Mouse (Mus musculus): ENCODE results near the gene Ccdc88a. TPM values are rescaled to one million over a fixed set of nuclear protein-coding genes. Genes with fewer than 3 reads are reported as not detected.
"Not testable (repeated sequence)": the region's sequence is repeated elsewhere in the genome, so short reads cannot be mapped to it uniquely, and the experiment has no call there.

Ccdc88a gene
- polyA plus RNA-seq, 1 experiment, result 0.33 TPM

- H3K27me3 ChIP-seq (ENCODE audit: control insufficient read depth), result no peaks in the 10 kb centered on the region
- H3K4me1 ChIP-seq (ENCODE audit: control insufficient read depth), result peaks cover 30% of the 10 kb centered on the region
- no peak for TF ChIP-seq GATA1 (IDR thresholded peaks at IDR 0.05; ENCODE audit: low read length)
- TF ChIP-seq TAL1 (IDR thresholded peaks at IDR 0.05; ENCODE audit: low read length), result no peak
- no peaks in the 10 kb centered on the region for H3K9me3 ChIP-seq (ENCODE audit: control insufficient read depth, low read length)
- no peak overlapping the region for H3K4me3 ChIP-seq (replicated peaks)
- H3K36me3 ChIP-seq (ENCODE audit: control insufficient read depth), result peaks cover 32% of the 10 kb centered on the region
Observed at GRCm38 (mm10) chr11:29509421-29509820, 136.0 kb downstream of the Ccdc88a start.

GRCm38 (mm10) chr11:29512818-29513535 lies 139.5 kb downstream of the Ccdc88a start:
- peaks cover 24% of the 10 kb centered on the region for H3K4me1 ChIP-seq (ENCODE audit: control insufficient read depth)
- no peaks in the 10 kb centered on the region for H3K27me3 ChIP-seq (ENCODE audit: control insufficient read depth)
- no peak for TF ChIP-seq TAL1 (IDR thresholded peaks at IDR 0.05; ENCODE audit: low read length)
- no peak for TF ChIP-seq GATA1 (IDR thresholded peaks at IDR 0.05; ENCODE audit: low read length)
- no peak overlapping the region for H3K4me3 ChIP-seq (replicated peaks)
- peaks cover 27% of the 10 kb centered on the region for H3K36me3 ChIP-seq (ENCODE audit: control insufficient read depth)
- H3K9me3 ChIP-seq (ENCODE audit: control insufficient read depth, low read length), result no peaks in the 10 kb centered on the region

GRCm38 (mm10) chr11:29514325-29514681 lies 140.8 kb downstream of the Ccdc88a start:
- no peak for TF ChIP-seq TAL1 (IDR thresholded peaks at IDR 0.05; ENCODE audit: low read length)
- TF ChIP-seq GATA1 (IDR thresholded peaks at IDR 0.05; ENCODE audit: low read length), result no peak
- Histone ChIP-seq H3K36me3 (ENCODE audit: control insufficient read depth) (peaks cover 27% of the 10 kb centered on the region), H3K27me3 (ENCODE audit: control insufficient read depth) (peaks cover 4% of the 10 kb centered on the region; the same call in 1 of the 2 replicates), H3K4me3 (replicated peaks) (peak overlapping the region; percentile 90), H3K4me1 (ENCODE audit: control insufficient read depth) (peaks cover 24% of the 10 kb centered on the region), H3K9me3 (ENCODE audit: control insufficient read depth, low read length) (no peaks in the 10 kb centered on the region)

DNA sequence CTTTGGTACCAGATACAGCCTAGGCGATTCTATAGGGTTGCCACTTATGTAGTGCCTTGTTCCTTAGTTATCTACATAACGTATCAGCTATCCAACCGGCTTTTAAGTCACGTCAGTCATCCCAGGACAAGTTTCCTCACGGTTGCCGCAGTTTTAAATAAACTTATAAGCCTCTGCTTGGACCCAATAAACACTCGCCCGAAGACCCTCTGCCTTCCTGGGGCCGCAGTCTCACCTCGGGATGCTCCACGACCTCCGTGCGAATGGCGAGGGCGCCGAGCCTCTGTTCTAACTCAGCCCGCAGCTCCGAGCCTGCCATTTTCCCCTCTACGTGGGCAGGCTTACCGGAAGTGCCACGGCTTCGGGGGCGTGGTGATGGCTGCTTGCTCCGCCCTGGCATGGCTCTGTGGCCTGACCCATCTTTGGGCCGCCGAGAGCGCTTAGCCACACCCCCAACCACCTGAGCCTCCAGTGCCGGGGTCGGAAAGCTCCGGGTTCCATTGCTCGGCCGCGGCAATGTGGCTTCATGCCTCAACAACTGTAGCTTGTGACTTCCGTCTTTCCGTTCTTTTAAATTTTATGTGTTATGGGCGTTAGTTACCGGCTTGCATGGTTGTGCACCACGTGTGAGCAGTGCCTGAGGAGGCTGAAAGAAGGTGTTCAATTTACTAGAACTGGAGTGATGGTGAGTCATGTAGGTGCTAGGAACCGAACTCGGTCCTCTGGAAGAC lies 141.4 kb downstream of the Ccdc88a start, which contains the start of gene Prorsd1:
Prorsd1 (minus strand) TSS at position 352 of the 731 bp plus-strand sequence.
- peaks cover 4% of the 10 kb centered on the region; the same call in 1 of the 2 replicates for H3K27me3 ChIP-seq (ENCODE audit: control insufficient read depth)
- H3K4me1 ChIP-seq (ENCODE audit: control insufficient read depth), result peaks cover 24% of the 10 kb centered on the region
- TF ChIP-seq TAL1 (IDR thresholded peaks at IDR 0.05; ENCODE audit: low read length) (no peak), GATA1 (IDR thresholded peaks at IDR 0.05; ENCODE audit: low read length) (peak; percentile 29; the same call in 1 of the 2 replicates)
- H3K9me3 ChIP-seq (ENCODE audit: control insufficient read depth, low read length), result no peaks in the 10 kb centered on the region
- peak within 1 kb of the TSS; percentile 90 for H3K4me3 ChIP-seq (replicated peaks)
- H3K36me3 ChIP-seq (ENCODE audit: control insufficient read depth), result peaks cover 27% of the 10 kb centered on the region

- H3K4me3 ChIP-seq (replicated peaks), result peak within 1 kb of the TSS; percentile 89
- TF ChIP-seq TAL1 (IDR thresholded peaks at IDR 0.05; ENCODE audit: low read length) (no peak), GATA1 (IDR thresholded peaks at IDR 0.05; ENCODE audit: low read length) (no peak)
- no peaks in the 10 kb centered on the region for H3K9me3 ChIP-seq (ENCODE audit: control insufficient read depth, low read length)
- peaks cover 2% of the 10 kb centered on the region; the same call in 1 of the 2 replicates for H3K27me3 ChIP-seq (ENCODE audit: control insufficient read depth)
- peaks cover 20% of the 10 kb centered on the region for H3K36me3 ChIP-seq (ENCODE audit: control insufficient read depth)
- peaks cover 32% of the 10 kb centered on the region for H3K4me1 ChIP-seq (ENCODE audit: control insufficient read depth)
Observed at GRCm38 (mm10) chr11:29525988-29526794, 152.7 kb downstream of the Ccdc88a start, which contains the start of gene Mtif2. Mtif2 (plus strand) TSS chr11:29526408.

DNA sequence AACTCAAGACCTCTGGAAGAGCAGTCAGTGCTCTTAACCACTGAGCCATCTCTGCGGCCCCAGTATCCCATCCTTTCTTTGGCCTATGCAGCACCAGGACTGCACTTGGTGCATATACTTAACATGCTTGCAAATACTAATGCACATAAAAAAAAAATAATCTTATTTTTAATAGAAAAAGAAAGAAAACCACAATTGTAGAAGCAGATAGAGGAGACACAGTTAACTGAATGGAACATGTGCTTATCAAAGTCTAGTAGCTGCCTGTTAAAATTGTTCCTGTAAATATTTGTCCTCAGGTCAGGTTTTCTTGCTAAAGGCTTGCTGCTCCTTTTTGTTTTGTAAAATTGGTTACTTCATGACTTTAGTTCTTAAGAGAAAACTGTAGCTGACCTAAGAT lies 164.7 kb downstream of the Ccdc88a start:
- Histone ChIP-seq H3K9me3 (ENCODE audit: control insufficient read depth, low read length) (no peaks in the 10 kb centered on the region), H3K36me3 (ENCODE audit: control insufficient read depth) (peaks cover 83% of the 10 kb centered on the region), H3K4me1 (ENCODE audit: control insufficient read depth) (no peaks in the 10 kb centered on the region), H3K27me3 (ENCODE audit: control insufficient read depth) (no peaks in the 10 kb centered on the region), H3K4me3 (replicated peaks) (no peak overlapping the region)
- no peak for TF ChIP-seq TAL1 (IDR thresholded peaks at IDR 0.05; ENCODE audit: low read length)
- no peak for TF ChIP-seq GATA1 (IDR thresholded peaks at IDR 0.05; ENCODE audit: low read length)

DNA sequence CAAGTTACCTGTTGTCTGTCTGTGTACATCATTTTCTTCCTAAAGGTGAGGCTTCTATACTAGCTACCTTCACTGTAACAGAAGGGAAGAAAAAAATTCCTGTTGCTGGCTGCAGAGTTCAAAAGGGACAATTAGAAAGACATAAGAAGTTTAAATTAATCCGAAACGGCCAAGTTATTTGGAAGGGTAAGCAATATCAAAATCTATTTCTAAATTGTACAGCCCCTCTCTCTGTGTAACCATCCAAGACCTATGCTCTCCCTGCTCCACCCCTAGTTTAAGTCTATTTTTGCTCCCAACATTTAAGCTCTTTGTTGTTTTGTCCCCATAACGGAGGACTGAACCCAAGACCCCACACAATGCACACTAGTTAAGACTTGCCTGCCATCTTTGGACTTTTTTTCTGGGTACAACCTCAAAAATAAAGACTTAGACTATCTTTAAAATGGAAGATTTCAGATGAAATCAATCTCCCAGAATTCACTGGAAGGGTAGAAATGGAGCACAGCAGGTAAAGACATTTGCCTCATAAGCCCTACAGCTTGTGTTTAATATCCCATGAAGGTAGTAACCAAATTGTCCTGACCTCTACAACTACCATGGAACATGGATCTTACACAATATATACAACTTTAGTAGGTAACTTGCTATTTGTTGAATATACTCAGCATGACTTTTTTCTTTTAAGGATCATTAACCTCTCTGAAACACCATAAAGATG lies 170.9 kb downstream of the Ccdc88a start:
- Histone ChIP-seq H3K36me3 (ENCODE audit: control insufficient read depth) (peaks cover 68% of the 10 kb centered on the region), H3K4me3 (replicated peaks) (no peak overlapping the region), H3K4me1 (ENCODE audit: control insufficient read depth) (peaks cover 26% of the 10 kb centered on the region), H3K27me3 (ENCODE audit: control insufficient read depth) (no peaks in the 10 kb centered on the region), H3K9me3 (ENCODE audit: control insufficient read depth, low read length) (no peaks in the 10 kb centered on the region)
- TF ChIP-seq TAL1 (IDR thresholded peaks at IDR 0.05; ENCODE audit: low read length), result no peak
- no peak for TF ChIP-seq GATA1 (IDR thresholded peaks at IDR 0.05; ENCODE audit: low read length)

DNA sequence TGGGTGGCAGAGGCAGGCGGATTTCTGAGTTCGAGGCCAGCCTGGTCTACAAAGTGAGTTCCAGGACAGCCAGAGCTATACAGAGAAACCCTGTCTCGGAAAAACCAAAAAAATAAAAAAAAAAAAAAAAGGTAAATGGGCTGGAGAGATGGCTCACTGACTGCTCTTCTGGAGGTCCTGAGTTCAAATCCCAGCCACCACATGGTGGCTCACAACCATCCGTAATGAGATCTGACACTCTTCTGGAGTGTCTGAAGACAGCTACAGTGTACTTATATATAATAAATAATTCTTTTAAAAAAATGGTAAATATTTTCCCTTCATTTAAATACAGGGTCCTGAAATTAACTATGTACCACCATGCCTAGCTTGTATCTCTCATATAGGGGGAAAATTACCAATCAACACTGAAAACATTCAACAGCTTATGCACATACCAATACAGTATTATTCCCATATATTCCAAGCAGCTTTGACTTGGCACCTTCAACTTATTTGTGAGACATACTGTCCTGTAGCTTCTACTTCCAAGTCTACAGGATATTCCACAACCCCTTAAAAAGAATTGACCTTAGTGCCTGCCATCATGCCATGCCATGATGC lies 171.8 kb downstream of the Ccdc88a start:
- H3K27me3 ChIP-seq (ENCODE audit: control insufficient read depth); H3K4me3 ChIP-seq (replicated peaks); H3K9me3 ChIP-seq (ENCODE audit: control insufficient read depth, low read length): not testable (repeated sequence)
- Histone ChIP-seq H3K36me3 (ENCODE audit: control insufficient read depth) (peaks cover 61% of the 10 kb centered on the region), H3K4me1 (ENCODE audit: control insufficient read depth) (peaks cover 30% of the 10 kb centered on the region)

- H3K36me3 ChIP-seq (ENCODE audit: control insufficient read depth), result peaks cover 51% of the 10 kb centered on the region
Observed at GRCm38 (mm10) chr11:29546297-29546696, 172.8 kb downstream of the Ccdc88a start.

More at GRCm38 (mm10) chr11:29546297-29546696, 172.8 kb downstream of the Ccdc88a start:
- peak overlapping the region; percentile 77 for H3K4me3 ChIP-seq (replicated peaks)
- H3K9me3 ChIP-seq (ENCODE audit: control insufficient read depth, low read length); H3K27me3 ChIP-seq (ENCODE audit: control insufficient read depth): not testable (repeated sequence)
- peaks cover 30% of the 10 kb centered on the region for H3K4me1 ChIP-seq (ENCODE audit: control insufficient read depth)

Measured in erythroblast, embryonic 14.5 days (primary cell).